Mouse (Mus musculus) myocyte (in vitro differentiated cells): ENCODE results near the gene Agap3. TPM values are rescaled to one million over a fixed set of nuclear protein-coding genes. Genes with fewer than 3 reads are reported as not detected.

ENCODE experiments used
- H3K27me3 ChIP-seq: one replicate; pipeline ENCODE4 v1.6.1; 2011; ENCODE audit not compliant: control insufficient read depth, insufficient read depth, insufficient read length
- H3K36me3 ChIP-seq: one replicate; pipeline ENCODE4 v1.6.1; 2011; ENCODE audit not compliant: control insufficient read depth, insufficient read depth
- H3K4me2 ChIP-seq: one replicate; pipeline ENCODE4 v1.6.1; 2011; ENCODE audit warnings: low read depth, control low read depth
- H3K4me3 ChIP-seq: one replicate; pipeline ENCODE4 v1.5.1; 2011; ENCODE audit warnings: mild to moderate bottlenecking, control low read depth, moderate library complexity
- H3K79me2 ChIP-seq: one replicate; pipeline ENCODE4 v1.6.1; 2011; ENCODE audit not compliant: control insufficient read depth, insufficient read depth
- H3ac ChIP-seq: one replicate; pipeline ENCODE4 v1.6.1; 2011; ENCODE audit not compliant: control insufficient read depth, insufficient read length
- CEBPB ChIP-seq: IDR thresholded peaks from 2 replicates; pipeline ENCODE4 v1.6.1; 2011; ENCODE audit warnings: mild to moderate bottlenecking, moderate library complexity; ENCODE audit not compliant: poor library complexity, insufficient read depth, severe bottlenecking
- E2F4 ChIP-seq: IDR thresholded peaks from one replicate; pipeline ENCODE4 v1.6.1; 2011; ENCODE audit warnings: mild to moderate bottlenecking, control low read depth, moderate library complexity; ENCODE audit not compliant: insufficient read depth
- MAX ChIP-seq: IDR thresholded peaks from one replicate; pipeline ENCODE4 v1.6.1; 2011; ENCODE audit warnings: low read depth, mild to moderate bottlenecking, control low read depth
- MYOD1 ChIP-seq, 3 experiments: IDR thresholded peaks; one replicate each; pipeline ENCODE4 v1.6.1; 2011; ENCODE audit warnings: control low read depth in 2 of 3, low read depth in 2 of 3, mild to moderate bottlenecking in 2 of 3, moderate library complexity in 1 of 3; ENCODE audit not compliant: insufficient read length in 2 of 3, control insufficient read depth in 1 of 3
- MYOG ChIP-seq, 3 experiments: IDR thresholded peaks; one replicate each; pipeline ENCODE4 v1.6.1; 2011; ENCODE audit warnings: control low read depth in 2 of 3, low read depth in 2 of 3, mild to moderate bottlenecking in 2 of 3; ENCODE audit not compliant: insufficient read length in 2 of 3, control insufficient read depth in 1 of 3, insufficient read depth in 1 of 3
- POLR2A ChIP-seq: IDR thresholded peaks from one replicate; pipeline ENCODE4 v1.6.1; 2011; ENCODE audit warnings: low read depth, mild to moderate bottlenecking, control low read depth, moderate library complexity; ENCODE audit not compliant: insufficient read length
- POLR2AphosphoS2 ChIP-seq: IDR thresholded peaks from one replicate; pipeline ENCODE4 v1.6.1; 2011; ENCODE audit warnings: low read depth, control low read depth; ENCODE audit not compliant: insufficient read length
- REST ChIP-seq: IDR thresholded peaks from one replicate; pipeline ENCODE4 v1.6.1; 2011; ENCODE audit warnings: mild to moderate bottlenecking, control low read depth, moderate library complexity; ENCODE audit not compliant: insufficient read depth, insufficient read length
- SRF ChIP-seq: IDR thresholded peaks from one replicate; pipeline ENCODE4 v1.6.1; 2011; ENCODE audit warnings: low read depth; ENCODE audit not compliant: control insufficient read depth, insufficient read length
- TCF12 ChIP-seq: IDR thresholded peaks from one replicate; pipeline ENCODE4 v1.6.1; 2011; ENCODE audit warnings: mild to moderate bottlenecking, control low read depth; ENCODE audit not compliant: poor library complexity, insufficient read depth, severe bottlenecking
- TCF3 ChIP-seq: IDR thresholded peaks from one replicate; pipeline ENCODE4 v1.6.1; 2011; ENCODE audit warnings: low read depth, control low read depth; ENCODE audit not compliant: insufficient read length
- USF1 ChIP-seq: IDR thresholded peaks from one replicate; pipeline ENCODE4 v1.6.1; 2011; ENCODE audit warnings: low read depth, mild to moderate bottlenecking, control low read depth, moderate library complexity
- polyA plus RNA-seq: library from polyadenylated mRNA; unstranded; fragments of >200 nt; fragmentation: generic; extraction: Trizol; gene quantifications from one replicate; pipeline ENCODE4 v1.2.1, GENCODE M21; 2012; ENCODE audit warnings: missing spikeins

Agap3 gene
- polyA plus RNA-seq, 1 experiment, result 119 TPM

DNA sequence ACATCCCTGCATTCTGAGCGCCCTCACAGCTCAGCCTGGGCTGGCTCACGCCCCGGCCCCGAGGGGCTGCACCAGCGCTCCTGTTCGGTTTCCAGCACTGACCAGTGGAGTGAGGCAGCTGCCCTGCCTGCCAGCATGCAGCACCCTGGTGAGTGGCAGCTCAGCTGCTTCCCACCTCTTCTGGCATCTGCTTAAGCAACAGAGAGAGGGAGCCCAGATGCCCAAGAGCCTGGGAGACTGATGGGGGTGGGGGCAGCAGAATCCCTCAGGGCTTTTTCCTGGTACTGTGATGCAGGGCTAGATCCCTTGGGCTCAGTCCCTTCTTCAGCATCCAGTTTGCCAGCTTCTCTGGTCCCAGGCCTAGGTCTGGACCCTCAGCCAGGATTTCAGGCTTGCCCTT is 44.8 kb downstream of the Agap3 start:
- TF ChIP-seq TCF12, result no peak
- Histone ChIP-seq H3K4me2 (no peak overlapping the region), H3K36me3 (peaks cover 10% of the 10 kb centered on the region), H3K27me3 (no peaks in the 10 kb centered on the region), H3K79me2 (no peaks in the 10 kb centered on the region), H3ac (no peak overlapping the region), H3K4me3 (no peak overlapping the region)

DNA sequence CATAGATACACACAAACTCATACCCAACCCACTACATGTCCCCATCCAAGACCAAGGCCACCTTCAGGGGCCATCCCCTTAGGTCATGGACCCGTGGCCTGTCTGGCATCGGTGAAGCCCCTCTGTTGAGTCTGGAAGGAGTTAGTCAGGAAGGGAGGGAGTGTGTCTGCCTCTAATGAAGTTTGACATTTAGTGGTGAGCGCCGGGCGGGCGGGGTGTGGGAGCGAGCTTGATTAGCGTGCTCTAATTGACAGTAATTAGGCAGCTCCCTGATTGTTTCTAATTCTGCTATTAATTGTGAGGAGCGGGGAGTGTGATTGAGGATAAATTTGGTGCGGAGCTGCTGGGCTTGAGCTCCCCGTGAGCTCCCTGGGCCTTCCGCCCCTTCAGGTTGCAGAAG is 45.5 kb downstream of the Agap3 start:
- TF ChIP-seq TCF12 (no peak), REST (no peak), POLR2A (no peak), MYOG (IDR thresholded peaks at IDR 0.05; ENCODE audit: control insufficient read depth in 1 of 3, insufficient read depth in 1 of 3, insufficient read length in 2 of 3, low read depth in 2 of 3) (no peak), SRF (no peak), USF1 (no peak), E2F4 (no peak), CEBPB (no peak), MAX (no peak)
- no peak overlapping the region for H3ac ChIP-seq
- peaks cover 10% of the 10 kb centered on the region for H3K36me3 ChIP-seq
- no peaks in the 10 kb centered on the region for H3K79me2 ChIP-seq
- H3K27me3 ChIP-seq, result no peaks in the 10 kb centered on the region
- no peak overlapping the region for H3K4me3 ChIP-seq
- H3K4me2 ChIP-seq, result no peak overlapping the region

DNA sequence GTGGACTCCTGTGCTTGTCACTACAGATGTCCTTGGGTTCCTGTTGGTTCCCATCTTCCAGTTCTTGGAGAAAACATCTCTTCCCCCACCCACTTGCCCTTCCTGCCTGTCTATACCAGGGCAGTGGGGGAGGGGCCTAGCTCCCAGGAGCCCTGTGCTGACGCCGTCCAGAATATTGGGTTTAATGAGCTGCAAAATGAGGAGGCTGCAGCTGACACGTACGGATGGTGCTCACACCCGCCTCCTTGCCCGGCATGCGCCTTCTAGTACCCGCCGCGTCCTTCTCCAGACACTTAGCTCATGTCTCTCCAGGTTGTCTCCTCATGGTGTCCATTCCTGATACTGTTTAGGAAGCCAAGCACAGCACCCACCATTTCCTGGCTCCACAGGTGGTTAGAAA is 47.1 kb downstream of the Agap3 start:
- H3ac ChIP-seq, result no peak overlapping the region
- peaks cover 10% of the 10 kb centered on the region for H3K36me3 ChIP-seq
- no peaks in the 10 kb centered on the region for H3K27me3 ChIP-seq
- no peaks in the 10 kb centered on the region for H3K79me2 ChIP-seq
- H3K4me2 ChIP-seq, result no peak overlapping the region
- TF ChIP-seq SRF (no peak), TCF3 (no peak), POLR2A (no peak), POLR2AphosphoS2 (no peak), REST (no peak), MYOD1 (IDR thresholded peaks at IDR 0.05; ENCODE audit: control insufficient read depth in 1 of 3, insufficient read length in 2 of 3, low read depth in 2 of 3) (no peak), MYOG (IDR thresholded peaks at IDR 0.05; ENCODE audit: control insufficient read depth in 1 of 3, insufficient read depth in 1 of 3, insufficient read length in 2 of 3, low read depth in 2 of 3) (no peak), CEBPB (no peak)
- no peak overlapping the region for H3K4me3 ChIP-seq

DNA sequence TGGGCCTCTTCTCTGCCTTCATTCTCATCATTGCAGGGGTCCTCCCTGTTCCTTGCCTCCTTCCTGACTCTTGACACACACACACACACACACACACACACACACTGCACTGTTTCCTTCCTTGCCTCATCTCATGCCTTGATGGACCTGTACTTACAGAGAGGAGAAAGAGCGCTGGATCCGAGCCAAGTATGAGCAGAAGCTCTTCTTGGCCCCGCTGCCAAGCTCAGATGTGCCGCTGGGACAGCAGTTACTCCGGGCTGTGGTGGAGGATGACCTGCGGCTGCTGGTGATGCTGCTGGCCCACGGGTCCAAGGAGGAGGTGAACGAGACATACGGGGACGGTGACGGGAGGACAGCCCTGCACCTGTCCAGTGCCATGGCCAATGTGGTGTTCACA is 48.9 kb downstream of the Agap3 start:
- no peaks in the 10 kb centered on the region for H3K79me2 ChIP-seq
- H3K27me3 ChIP-seq, result no peaks in the 10 kb centered on the region
- TF ChIP-seq MYOD1 (IDR thresholded peaks at IDR 0.05; ENCODE audit: control insufficient read depth in 1 of 3, insufficient read length in 2 of 3, low read depth in 2 of 3) (peak in 2 of 3 experiments; percentile 23 to 24), POLR2AphosphoS2 (peak; percentile 60), MAX (no peak)
- H3K4me3 ChIP-seq, result no peak overlapping the region
- H3K36me3 ChIP-seq, result no peaks in the 10 kb centered on the region
- no peak overlapping the region for H3ac ChIP-seq
- H3K4me2 ChIP-seq, result no peak overlapping the region

DNA sequence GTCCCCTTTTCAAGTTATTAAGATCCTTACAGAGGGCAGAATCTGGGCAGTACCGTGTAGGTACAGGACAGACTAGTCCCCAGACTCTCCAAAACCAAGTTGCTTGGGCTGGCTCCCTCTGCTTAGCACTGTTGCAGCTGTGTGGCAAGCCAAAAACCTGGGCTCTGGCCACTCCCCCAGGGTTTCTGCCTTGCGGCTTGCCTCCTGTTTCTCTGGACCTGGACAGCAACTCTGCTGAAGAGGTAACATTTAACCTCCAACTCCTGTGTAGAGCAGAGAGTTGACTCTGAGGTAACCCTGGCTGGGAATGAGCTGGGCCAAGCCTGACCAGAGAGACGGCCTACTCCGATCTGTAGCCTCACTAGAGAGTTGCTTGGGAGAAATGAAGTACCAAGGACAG is 50.8 kb downstream of the Agap3 start:
- no peaks in the 10 kb centered on the region for H3K27me3 ChIP-seq
- no peak overlapping the region for H3ac ChIP-seq
- no peak overlapping the region for H3K4me2 ChIP-seq
- TF ChIP-seq MYOG (IDR thresholded peaks at IDR 0.05; ENCODE audit: control insufficient read depth in 1 of 3, insufficient read depth in 1 of 3, insufficient read length in 2 of 3, low read depth in 2 of 3), result no peak
- no peak for TF ChIP-seq REST
- TF ChIP-seq POLR2A, result no peak
- TF ChIP-seq TCF3, result no peak
- no peaks in the 10 kb centered on the region for H3K36me3 ChIP-seq
- no peaks in the 10 kb centered on the region for H3K79me2 ChIP-seq
- H3K4me3 ChIP-seq, result no peak overlapping the region

DNA sequence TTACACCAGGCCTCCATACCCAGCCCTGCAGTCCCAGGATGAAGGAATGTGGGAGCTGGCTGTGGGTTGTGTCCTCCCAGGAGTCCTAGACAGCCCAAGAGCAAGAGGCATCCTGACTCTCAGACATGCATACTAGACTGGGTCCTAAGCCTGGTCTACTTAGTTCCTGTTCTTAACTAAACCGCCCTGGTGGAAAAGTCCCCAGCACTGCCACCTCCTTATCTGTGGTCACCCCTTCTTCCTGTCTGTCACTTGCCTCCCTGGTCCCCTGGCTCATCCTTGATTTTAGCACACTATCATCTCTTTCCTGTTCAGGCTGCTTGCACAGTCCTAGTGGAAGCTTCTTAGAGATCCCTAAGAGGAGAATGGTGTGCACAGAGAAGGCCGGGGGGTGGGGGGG is 53.5 kb downstream of the Agap3 start:
- no peak for TF ChIP-seq CEBPB
- TF ChIP-seq TCF3, result no peak
- no peak for TF ChIP-seq MAX
- no peak for TF ChIP-seq SRF
- Histone ChIP-seq H3ac (no peak overlapping the region), H3K4me2 (no peak overlapping the region), H3K4me3 (no peak overlapping the region), H3K27me3 (no peaks in the 10 kb centered on the region), H3K79me2 (no peaks in the 10 kb centered on the region), H3K36me3 (peaks cover 4% of the 10 kb centered on the region)
